Mouse (Mus musculus): ENCODE results near the gene Drg1.

Gene Drg1

GRCm38 (mm10) chr11:3266079-3266685 lies at the start of gene Drg1:
Drg1 (minus strand) TSS chr11:3266415.
- peak; percentile 97 for DNase-seq (ENCODE audit: low read depth, low spot score)

- peak; percentile 95 for DNase-seq (ENCODE audit: low read depth, low spot score)
Measured at GRCm38 (mm10) chr11:3314148-3314547, 47.9 kb upstream of the Drg1 start.

GRCm38 (mm10) chr11:3313294-3313693 lies 47.1 kb upstream of the Drg1 start:
- DNase-seq (ENCODE audit: low read depth, low spot score) = no peak

- no peak for DNase-seq (ENCODE audit: low read depth, low spot score)
Measured at GRCm38 (mm10) chr11:3311586-3312347, 45.6 kb upstream of the Drg1 start.

GRCm38 (mm10) chr11:3310789-3311585 lies 44.8 kb upstream of the Drg1 start:
- DNase-seq (ENCODE audit: low read depth, low spot score) = no peak

GRCm38 (mm10) chr11:3309884-3310283 lies 43.7 kb upstream of the Drg1 start:
- DNase-seq (ENCODE audit: low read depth, low spot score) = no peak

- no peak for DNase-seq (ENCODE audit: low read depth, low spot score)
Measured at GRCm38 (mm10) chr11:3307875-3308274, 41.7 kb upstream of the Drg1 start.

GRCm38 (mm10) chr11:3305821-3306220 lies 39.6 kb upstream of the Drg1 start:
- no peak for DNase-seq (ENCODE audit: low read depth, low spot score)

- peak; percentile 75 for DNase-seq (ENCODE audit: low read depth, low spot score)
Measured at GRCm38 (mm10) chr11:3302792-3303191, 36.6 kb upstream of the Drg1 start.

- no peak for DNase-seq (ENCODE audit: low read depth, low spot score)
Measured at GRCm38 (mm10) chr11:3302385-3302784, 36.2 kb upstream of the Drg1 start.

GRCm38 (mm10) chr11:3301075-3301474 lies 34.9 kb upstream of the Drg1 start:
- DNase-seq (ENCODE audit: low read depth, low spot score) = no peak

- no peak for DNase-seq (ENCODE audit: low read depth, low spot score)
Measured at GRCm38 (mm10) chr11:3298813-3299185, 32.6 kb upstream of the Drg1 start.

GRCm38 (mm10) chr11:3297871-3298812 lies 31.9 kb upstream of the Drg1 start:
- DNase-seq (ENCODE audit: low read depth, low spot score) = no peak

GRCm38 (mm10) chr11:3296056-3296455 lies 29.8 kb upstream of the Drg1 start:
- no peak for DNase-seq (ENCODE audit: low read depth, low spot score)

GRCm38 (mm10) chr11:3294641-3295040 lies 28.4 kb upstream of the Drg1 start:
- DNase-seq (ENCODE audit: low read depth, low spot score) = no peak

- DNase-seq (ENCODE audit: low read depth, low spot score) = no peak
Measured at GRCm38 (mm10) chr11:3293361-3293760, 27.1 kb upstream of the Drg1 start.

GRCm38 (mm10) chr11:3292711-3293249 lies 26.6 kb upstream of the Drg1 start:
- peak; percentile 94 for DNase-seq (ENCODE audit: low read depth, low spot score)

GRCm38 (mm10) chr11:3292062-3292421 lies 25.8 kb upstream of the Drg1 start:
- DNase-seq (ENCODE audit: low read depth, low spot score) = peak; percentile 88

GRCm38 (mm10) chr11:3291311-3292061 lies 25.3 kb upstream of the Drg1 start:
- no peak for DNase-seq (ENCODE audit: low read depth, low spot score)

- peak; percentile 73 for DNase-seq (ENCODE audit: low read depth, low spot score)
Measured at GRCm38 (mm10) chr11:3290640-3291310, 24.6 kb upstream of the Drg1 start.

Data from R1 (cell line).